Mouse (Mus musculus) forebrain, embryonic 12.5 days (tissue): ENCODE results near the gene Foxp1. TPM values are rescaled to one million over a fixed set of nuclear protein-coding genes. Genes with fewer than 3 reads are reported as not detected.

Source experiments
- ATAC-seq: fragments of 200-750 bp; cut with Nextera tagmentation; 2 replicates; pipeline ENCODE4 v1.8.0; 2017; ENCODE audit warnings: moderate TSS enrichment; ENCODE audit not compliant: low FRiP score
- H3K27ac ChIP-seq: fragments of 300-500 bp; sonication (generic); 2 replicates; pipeline ENCODE4 v1.5.1; 2016; ENCODE audit warnings: mild to moderate bottlenecking
- H3K27me3 ChIP-seq: fragments of 300-500 bp; sonication (generic); 2 replicates; pipeline ENCODE4 v1.6.1; 2016; ENCODE audit warnings: mild to moderate bottlenecking
- H3K36me3 ChIP-seq: fragments of 300-500 bp; sonication (generic); replicated peaks from 2 replicates; pipeline ENCODE4 v1.6.1; 2016; ENCODE audit warnings: mild to moderate bottlenecking
- H3K4me1 ChIP-seq: fragments of 300-500 bp; sonication (generic); 2 replicates; pipeline ENCODE4 v1.6.1; 2016
- H3K4me2 ChIP-seq: fragments of 300-500 bp; sonication (generic); 2 replicates; pipeline ENCODE4 v1.6.1; 2016; ENCODE audit warnings: mild to moderate bottlenecking, moderate library complexity
- H3K4me3 ChIP-seq: fragments of 300-500 bp; sonication (generic); replicated peaks from 2 replicates; pipeline ENCODE4 v1.5.1; 2016; ENCODE audit warnings: mild to moderate bottlenecking
- H3K9ac ChIP-seq: fragments of 300-500 bp; sonication (generic); 2 replicates; pipeline ENCODE4 v1.6.1; 2016; ENCODE audit warnings: mild to moderate bottlenecking
- H3K9me3 ChIP-seq: fragments of 300-500 bp; sonication (generic); 2 replicates; pipeline ENCODE4 v1.6.1; 2016
- WGBS: fragments of 180-500 bp; shearing (Covaris S2); methylation state at CpG from one replicate; pipeline ENCODE4 v1.1.7; 2016; 5-methylcytosine and 5-hydroxymethylcytosine counted together
- polyA plus RNA-seq: library from polyadenylated mRNA; unstranded; fragments of >200 nt; fragmentation: Nextera tagmentation; extraction: Ambion mirVana; gene quantifications from 2 replicates; pipeline ENCODE4 v1.2.1, GENCODE M21; 2016

Gene Foxp1
- polyA plus RNA-seq, 1 experiment from 2014 or later, result 77.3 TPM

DNA sequence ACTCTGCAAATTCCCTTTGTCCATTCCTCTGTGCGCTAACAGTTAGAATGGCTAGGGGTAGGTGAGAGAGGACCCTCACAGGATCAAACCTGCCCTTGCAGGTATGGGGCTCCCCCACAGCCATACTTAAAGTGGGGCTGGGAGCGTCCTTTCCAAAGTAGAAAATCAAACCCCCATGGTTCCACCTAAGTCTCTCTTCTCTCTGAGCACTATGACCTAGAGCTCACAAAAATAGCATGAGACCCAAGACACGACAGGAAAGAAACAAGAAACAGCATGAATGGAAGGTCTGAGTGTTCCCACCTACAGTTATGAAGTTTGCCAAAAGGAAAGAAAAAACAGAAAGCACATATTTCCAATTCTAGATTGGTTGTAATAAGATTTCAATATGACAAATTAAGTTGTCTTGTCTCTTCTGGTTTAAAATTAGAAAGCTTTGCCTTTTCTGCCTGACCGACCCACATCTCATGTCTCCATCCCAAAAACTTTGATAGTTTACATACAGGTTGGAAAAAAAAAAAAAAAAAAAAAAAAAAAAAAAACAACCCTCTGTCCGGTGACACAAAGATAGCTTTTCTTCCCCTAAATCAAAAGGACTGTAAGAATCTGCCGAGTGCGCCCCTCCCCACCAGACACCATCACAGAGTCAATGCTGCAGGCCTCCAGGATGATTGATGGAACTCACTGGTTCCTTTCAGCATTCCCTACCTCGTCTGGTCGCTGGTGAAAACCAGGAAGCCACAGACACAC lies 183.8 kb downstream of the Foxp1 start:
- H3K27ac ChIP-seq, result no peak overlapping the region
- no peak for ATAC-seq
- no peaks in the 10 kb centered on the region for H3K9me3 ChIP-seq
- no peak overlapping the region for H3K9ac ChIP-seq
- peaks cover 10% of the 10 kb centered on the region for H3K4me1 ChIP-seq
- 66% methylated on average over 9 of the region's 9 CpGs for WGBS
- no peaks in the 10 kb centered on the region for H3K27me3 ChIP-seq
- no peak overlapping the region for H3K4me2 ChIP-seq
- H3K4me3 ChIP-seq, result no peak overlapping the region
- H3K36me3 ChIP-seq, result no peaks in the 10 kb centered on the region

DNA sequence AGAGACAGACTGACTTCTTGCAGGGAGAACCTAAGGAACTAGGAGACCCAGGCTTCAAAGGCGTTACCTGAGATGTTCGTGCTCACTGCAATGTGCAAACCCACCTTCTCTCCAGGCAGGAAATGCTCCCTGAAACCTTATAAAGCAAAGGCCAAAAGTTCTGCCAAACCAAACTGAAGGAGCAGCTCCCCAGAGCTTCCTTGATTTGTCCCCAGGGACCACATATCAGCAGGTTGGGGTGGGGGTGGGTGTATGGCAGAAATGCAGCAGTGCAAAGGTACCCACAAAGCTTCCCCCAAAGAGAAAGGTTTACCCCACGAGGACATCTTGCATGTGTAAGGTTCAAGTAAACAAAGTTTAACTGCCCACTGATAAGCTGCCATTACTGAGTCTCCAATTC lies 184.3 kb downstream of the Foxp1 start:
- Histone ChIP-seq H3K4me3 (no peak overlapping the region), H3K27me3 (no peaks in the 10 kb centered on the region), H3K27ac (no peak overlapping the region), H3K36me3 (no peaks in the 10 kb centered on the region), H3K9ac (no peak overlapping the region), H3K9me3 (no peaks in the 10 kb centered on the region), H3K4me1 (peaks cover 10% of the 10 kb centered on the region), H3K4me2 (no peak overlapping the region)
- no peak for ATAC-seq
- 61% methylated on average over 3 of the region's 3 CpGs for WGBS

DNA sequence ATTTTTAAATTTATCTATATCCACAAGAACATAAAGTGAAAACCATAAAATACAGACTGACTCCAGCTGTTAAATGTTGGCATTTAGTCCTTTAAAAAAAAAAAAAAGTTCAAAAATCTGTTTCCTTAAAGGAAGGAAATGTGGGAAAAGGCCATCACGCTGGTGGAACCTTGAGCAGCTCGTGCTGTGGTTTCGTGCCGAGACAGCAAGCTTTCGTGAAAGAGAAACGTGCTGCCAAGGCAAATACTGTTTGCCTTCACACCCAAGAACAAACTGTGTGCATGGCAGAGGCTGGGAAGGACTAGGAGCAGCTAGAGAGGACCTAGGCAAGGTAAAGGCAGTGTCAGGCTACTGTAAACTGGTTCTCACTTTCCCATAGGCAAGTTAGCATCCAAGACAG lies 184.9 kb downstream of the Foxp1 start:
- H3K27me3 ChIP-seq, result no peaks in the 10 kb centered on the region
- no peak overlapping the region for H3K4me3 ChIP-seq
- H3K9me3 ChIP-seq, result no peaks in the 10 kb centered on the region
- ATAC-seq, result no peak
- no peak overlapping the region for H3K27ac ChIP-seq
- H3K36me3 ChIP-seq, result no peaks in the 10 kb centered on the region
- H3K9ac ChIP-seq, result no peak overlapping the region
- no peak overlapping the region for H3K4me2 ChIP-seq
- H3K4me1 ChIP-seq, result peaks cover 10% of the 10 kb centered on the region
- WGBS, result 70% methylated on average over 6 of the region's 6 CpGs

DNA sequence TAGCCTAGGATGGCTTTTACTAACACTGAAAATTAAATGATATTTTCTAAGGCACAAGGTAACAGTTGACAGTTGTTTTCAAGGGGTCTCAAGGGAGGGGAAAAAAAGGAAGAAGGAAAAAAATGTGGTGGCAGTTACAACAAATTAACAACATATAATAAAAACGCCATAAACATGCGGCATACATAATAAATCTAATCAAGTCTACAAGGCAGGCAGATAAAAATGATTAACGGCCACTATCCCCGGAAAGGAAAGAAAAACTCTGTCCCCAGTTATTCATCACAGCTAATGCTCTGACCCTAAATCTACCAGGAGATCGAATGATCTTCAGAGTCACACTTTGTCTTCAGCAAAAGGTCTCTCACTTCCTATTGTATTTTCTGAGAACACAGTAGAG lies 186.3 kb downstream of the Foxp1 start:
- WGBS, result 61% methylated on average over 5 of the region's 5 CpGs
- no peaks in the 10 kb centered on the region for H3K9me3 ChIP-seq
- H3K4me1 ChIP-seq, result peaks cover 10% of the 10 kb centered on the region
- no peak overlapping the region for H3K9ac ChIP-seq
- ATAC-seq, result no peak
- no peak overlapping the region for H3K27ac ChIP-seq
- no peaks in the 10 kb centered on the region for H3K27me3 ChIP-seq
- H3K4me3 ChIP-seq, result no peak overlapping the region
- no peaks in the 10 kb centered on the region for H3K36me3 ChIP-seq
- H3K4me2 ChIP-seq, result no peak overlapping the region

DNA sequence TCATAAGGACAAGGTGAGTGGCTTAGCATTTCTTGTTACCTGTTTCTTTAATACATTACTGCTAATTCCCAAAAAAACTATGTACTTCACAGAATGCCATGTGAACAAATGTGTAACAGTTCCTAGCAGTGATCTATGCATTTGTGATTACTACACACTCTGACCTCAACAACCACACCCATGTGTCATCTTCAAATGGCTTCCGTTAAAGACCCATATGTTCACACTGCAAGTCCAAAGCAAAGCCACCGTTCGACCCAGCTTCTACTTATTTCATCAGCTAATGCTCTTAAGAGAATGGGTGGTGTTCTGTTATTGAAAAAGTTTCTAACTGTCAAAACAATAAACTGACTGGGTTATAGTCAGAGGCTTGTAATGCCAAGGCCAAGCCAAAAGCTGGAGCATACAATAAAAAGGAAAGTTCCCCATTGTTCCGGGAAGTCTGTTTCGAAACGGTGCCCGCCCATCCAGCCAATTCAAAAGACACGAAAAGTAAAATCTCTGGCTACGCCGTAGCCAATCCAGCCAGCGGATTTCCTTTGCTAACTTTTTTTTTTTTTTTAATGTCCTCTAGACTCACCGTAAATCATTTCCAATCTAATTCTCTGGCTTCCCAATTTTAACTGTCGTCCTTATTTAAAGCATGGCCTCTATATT lies 187.2 kb downstream of the Foxp1 start:
- Histone ChIP-seq H3K4me2 (no peak overlapping the region), H3K4me1 (peaks cover 10% of the 10 kb centered on the region), H3K36me3 (no peaks in the 10 kb centered on the region), H3K4me3 (no peak overlapping the region), H3K27me3 (no peaks in the 10 kb centered on the region), H3K9ac (no peak overlapping the region), H3K9me3 (no peaks in the 10 kb centered on the region), H3K27ac (no peak overlapping the region)
- no peak for ATAC-seq
- WGBS, result 80% methylated on average over 13 of the region's 13 CpGs

DNA sequence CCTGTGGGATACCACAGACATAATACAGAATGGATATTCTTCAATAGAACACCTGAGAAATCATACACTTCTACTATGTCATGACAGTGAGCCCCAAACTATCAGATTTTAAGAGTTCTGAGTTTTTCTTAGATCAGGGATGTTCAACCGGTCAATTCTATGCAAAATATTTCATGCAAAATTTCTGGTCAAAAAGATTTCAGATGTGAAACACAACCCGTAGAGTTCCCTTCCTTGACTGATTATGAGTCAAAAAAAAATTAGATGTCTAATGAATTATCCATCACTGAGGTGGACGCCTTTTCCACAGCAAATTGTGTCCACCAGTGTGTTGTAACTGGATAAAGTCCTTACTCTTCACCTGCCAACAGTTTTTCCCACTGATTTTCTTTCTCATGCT lies 188.3 kb downstream of the Foxp1 start:
- no peak for ATAC-seq
- no peaks in the 10 kb centered on the region for H3K9me3 ChIP-seq
- H3K9ac ChIP-seq, result no peak overlapping the region
- no peaks in the 10 kb centered on the region for H3K36me3 ChIP-seq
- H3K27me3 ChIP-seq, result no peaks in the 10 kb centered on the region
- H3K4me3 ChIP-seq, result no peak overlapping the region
- no peak overlapping the region for H3K27ac ChIP-seq
- H3K4me2 ChIP-seq, result no peak overlapping the region
- peaks cover 10% of the 10 kb centered on the region for H3K4me1 ChIP-seq
- 97% methylated on average over 3 of the region's 3 CpGs for WGBS

DNA sequence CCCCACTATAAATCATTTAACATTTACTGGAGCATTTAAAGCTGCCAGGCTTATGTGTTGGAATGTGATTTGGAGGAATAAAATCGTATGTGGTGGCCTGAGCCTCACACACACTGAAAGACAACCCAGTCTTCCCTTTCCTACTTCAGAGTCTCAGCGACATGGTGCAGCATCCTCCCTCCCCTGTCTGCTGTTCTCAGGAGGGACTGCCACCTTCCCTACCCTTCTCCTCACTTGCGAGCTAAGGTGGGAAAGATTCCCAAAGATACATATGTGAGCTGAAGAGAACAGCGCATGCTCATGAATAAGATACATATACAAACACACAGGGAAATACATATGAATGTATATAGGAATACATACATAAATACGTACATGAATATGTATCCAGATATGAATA lies 189.4 kb downstream of the Foxp1 start:
- Histone ChIP-seq H3K4me2 (no peak overlapping the region), H3K4me3 (no peak overlapping the region), H3K27ac (no peak overlapping the region), H3K36me3 (no peaks in the 10 kb centered on the region), H3K9ac (no peak overlapping the region), H3K9me3 (no peaks in the 10 kb centered on the region), H3K4me1 (peaks cover 7% of the 10 kb centered on the region), H3K27me3 (no peaks in the 10 kb centered on the region)
- no peak for ATAC-seq
- 90% methylated on average over 5 of the region's 5 CpGs for WGBS

DNA sequence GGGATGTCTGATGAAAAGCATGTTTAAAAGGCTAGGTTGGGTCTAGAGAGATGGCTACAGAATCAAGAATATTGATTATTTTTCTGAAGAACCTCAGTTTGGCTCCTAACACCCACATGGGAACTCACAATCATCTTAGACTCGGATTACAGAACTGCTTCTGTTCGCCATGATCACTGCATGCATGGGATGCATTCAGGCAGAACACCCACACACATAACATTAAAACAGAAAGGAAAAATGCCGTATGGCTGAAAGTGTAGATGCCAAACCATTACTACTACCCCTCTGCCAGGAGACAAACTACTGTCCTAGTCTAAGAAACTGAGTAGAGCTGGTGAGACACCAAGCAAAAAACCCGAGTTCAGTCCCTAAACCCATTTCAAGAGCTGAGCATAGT lies 192.4 kb downstream of the Foxp1 start:
- WGBS, result 88% methylated on average over 4 of the region's 4 CpGs
- H3K27me3 ChIP-seq, result no peaks in the 10 kb centered on the region
- ATAC-seq, result no peak
- no peak overlapping the region for H3K4me2 ChIP-seq
- H3K4me1 ChIP-seq, result peaks cover 3% of the 10 kb centered on the region; the same call in 1 of the 2 replicates
- H3K27ac ChIP-seq, result no peak overlapping the region
- H3K9ac ChIP-seq, result no peak overlapping the region
- no peaks in the 10 kb centered on the region for H3K9me3 ChIP-seq
- H3K36me3 ChIP-seq, result no peaks in the 10 kb centered on the region
- H3K4me3 ChIP-seq, result no peak overlapping the region

DNA sequence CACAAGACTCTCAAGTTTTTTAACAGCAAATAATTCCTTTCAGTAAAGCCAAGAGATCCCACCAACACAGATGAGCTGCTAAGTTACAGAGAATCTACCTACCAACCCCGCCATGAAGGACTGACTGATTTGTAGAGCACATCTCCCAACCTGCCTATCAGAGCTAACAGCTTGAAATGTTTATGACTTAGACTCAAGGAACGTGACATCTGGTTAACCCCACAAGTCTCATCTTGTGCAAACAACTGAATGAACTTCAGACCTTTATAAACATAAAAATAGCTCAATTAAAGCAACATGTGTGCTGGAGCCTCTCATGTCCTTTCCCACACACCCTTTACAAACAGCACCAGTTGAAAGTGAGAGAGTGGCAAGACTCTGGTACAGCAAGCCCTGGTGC lies 193.9 kb downstream of the Foxp1 start:
- no peak overlapping the region for H3K27ac ChIP-seq
- 76% methylated on average over 2 of the region's 2 CpGs for WGBS
- ATAC-seq, result no peak

DNA sequence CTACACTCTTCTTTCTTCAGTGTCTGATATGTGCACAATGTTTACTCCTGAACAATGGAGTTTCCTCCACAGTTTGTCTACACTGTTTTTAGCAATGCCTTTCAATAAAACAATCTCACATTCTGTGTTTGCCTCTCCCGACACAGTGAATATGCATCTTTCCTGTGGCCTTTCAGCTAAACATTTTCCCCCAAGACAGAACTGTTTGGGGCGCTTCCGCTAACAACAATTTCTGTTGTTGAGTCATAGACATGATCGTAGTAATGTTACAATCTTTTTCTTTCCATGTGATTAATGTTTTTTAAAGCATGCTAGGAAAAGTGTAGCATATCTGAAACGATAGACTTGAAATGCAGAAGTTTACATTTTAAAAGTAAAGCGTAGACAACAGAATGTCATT lies 194.4 kb downstream of the Foxp1 start:
- Histone ChIP-seq H3K4me2 (no peak overlapping the region), H3K4me1 (peaks cover 3% of the 10 kb centered on the region; the same call in 1 of the 2 replicates), H3K27me3 (no peaks in the 10 kb centered on the region), H3K4me3 (no peak overlapping the region), H3K36me3 (no peaks in the 10 kb centered on the region), H3K27ac (no peak overlapping the region), H3K9me3 (no peaks in the 10 kb centered on the region), H3K9ac (no peak overlapping the region)
- no peak for ATAC-seq
- WGBS, result 90% methylated on average over 6 of the region's 6 CpGs

More for the DNA sequence above, 193.9 kb downstream of the Foxp1 start:
- no peak overlapping the region for H3K9ac ChIP-seq
- no peak overlapping the region for H3K4me2 ChIP-seq
- peaks cover 3% of the 10 kb centered on the region; the same call in 1 of the 2 replicates for H3K4me1 ChIP-seq
- no peaks in the 10 kb centered on the region for H3K9me3 ChIP-seq
- H3K36me3 ChIP-seq, result no peaks in the 10 kb centered on the region
- H3K4me3 ChIP-seq, result no peak overlapping the region
- no peaks in the 10 kb centered on the region for H3K27me3 ChIP-seq

DNA sequence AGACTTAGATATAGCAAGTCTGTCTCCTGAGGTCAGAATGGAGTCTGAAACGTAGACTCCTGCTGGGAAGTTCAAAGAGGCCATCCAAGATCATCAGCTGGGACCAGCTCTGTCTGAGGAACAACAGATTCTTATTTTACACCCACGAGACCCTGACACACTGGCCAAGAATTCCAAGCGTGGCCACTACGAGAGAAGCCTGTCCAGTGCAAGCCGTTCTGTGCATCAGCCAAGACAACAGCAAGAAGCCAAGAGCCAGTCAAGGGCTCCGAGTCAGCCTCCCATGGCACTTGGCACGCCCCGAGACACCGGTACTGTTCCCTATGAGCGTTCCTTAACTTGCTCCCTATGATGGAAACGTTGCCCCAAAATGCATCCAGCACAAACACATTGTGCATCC lies 194.8 kb downstream of the Foxp1 start:
- Histone ChIP-seq H3K27ac (no peak overlapping the region), H3K4me2 (no peak overlapping the region), H3K9me3 (no peaks in the 10 kb centered on the region), H3K27me3 (no peaks in the 10 kb centered on the region), H3K4me1 (peaks cover 3% of the 10 kb centered on the region; the same call in 1 of the 2 replicates), H3K36me3 (no peaks in the 10 kb centered on the region), H3K4me3 (no peak overlapping the region), H3K9ac (no peak overlapping the region)
- no peak for ATAC-seq
- WGBS, result 86% methylated on average over 11 of the region's 11 CpGs

DNA sequence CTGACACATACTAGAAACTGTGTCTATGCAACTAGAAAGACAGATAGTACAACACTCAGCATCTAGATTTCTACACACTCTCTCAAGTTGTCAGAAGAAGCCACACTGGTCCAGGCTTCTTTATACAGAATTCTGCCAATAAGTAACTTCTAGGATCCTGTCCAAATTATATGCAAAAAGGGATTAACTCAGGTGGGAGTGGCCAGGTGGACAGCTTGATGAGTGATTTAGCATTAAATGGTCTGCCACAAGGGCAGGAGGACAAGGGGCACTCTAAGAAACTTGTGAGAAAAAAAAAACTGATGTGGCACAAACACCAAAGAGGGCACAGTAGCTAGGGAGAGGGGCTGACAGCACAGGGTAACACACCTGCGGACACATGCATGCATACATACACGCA lies 196.6 kb downstream of the Foxp1 start:
- no peak overlapping the region for H3K27ac ChIP-seq
- H3K4me1 ChIP-seq, result peaks cover 8% of the 10 kb centered on the region
- H3K27me3 ChIP-seq, result no peaks in the 10 kb centered on the region
- no peak overlapping the region for H3K4me2 ChIP-seq
- no peaks in the 10 kb centered on the region for H3K9me3 ChIP-seq
- WGBS, result 91% methylated on average over 2 of the region's 2 CpGs
- H3K9ac ChIP-seq, result no peak overlapping the region
- ATAC-seq, result no peak
- H3K4me3 ChIP-seq, result no peak overlapping the region
- no peaks in the 10 kb centered on the region for H3K36me3 ChIP-seq

DNA sequence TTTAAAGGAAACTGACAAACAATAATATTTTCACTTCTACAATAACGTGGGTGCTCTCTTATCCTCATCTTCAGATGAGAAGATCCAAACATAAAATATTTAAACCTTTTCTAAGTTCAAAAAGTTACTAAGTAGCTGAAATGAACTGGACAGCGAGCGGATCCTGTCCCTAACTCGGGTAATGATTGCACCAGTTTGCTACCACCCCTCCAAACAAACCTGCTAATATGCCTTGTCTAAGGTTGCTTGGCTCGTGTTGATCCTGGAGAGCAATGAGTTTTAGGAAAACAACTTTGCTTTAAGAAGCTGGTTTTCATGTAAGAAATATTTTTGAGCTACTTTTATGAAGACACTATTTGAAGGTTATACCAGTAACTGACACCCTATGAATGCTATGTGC lies 197.1 kb downstream of the Foxp1 start:
- no peak overlapping the region for H3K27ac ChIP-seq
- no peaks in the 10 kb centered on the region for H3K27me3 ChIP-seq
- H3K4me2 ChIP-seq, result no peak overlapping the region
- H3K9me3 ChIP-seq, result no peaks in the 10 kb centered on the region
- H3K36me3 ChIP-seq, result no peaks in the 10 kb centered on the region
- WGBS, result 90% methylated on average over 5 of the region's 5 CpGs
- ATAC-seq, result no peak
- H3K4me3 ChIP-seq, result no peak overlapping the region
- H3K9ac ChIP-seq, result no peak overlapping the region
- peaks cover 13% of the 10 kb centered on the region for H3K4me1 ChIP-seq
